Mouse (Mus musculus) olfactory bulb, adult 2 months (tissue): Measurements from ENCODE around the gene Tox2.

Experiments used
- CTCF ChIP-seq: fragments of 200-500 bp; IDR thresholded peaks from 2 replicates; pipeline ENCODE4 v1.5.1; 2012; ENCODE audit warnings: low read depth, mild to moderate bottlenecking, low read length, moderate library complexity; ENCODE audit not compliant: insufficient read depth
- POLR2A ChIP-seq: fragments of 200-500 bp; IDR thresholded peaks from 2 replicates; pipeline ENCODE4 v1.6.1; 2012; ENCODE audit warnings: mild to moderate bottlenecking, low read depth, low read length, moderate library complexity; ENCODE audit not compliant: insufficient read depth

DNA sequence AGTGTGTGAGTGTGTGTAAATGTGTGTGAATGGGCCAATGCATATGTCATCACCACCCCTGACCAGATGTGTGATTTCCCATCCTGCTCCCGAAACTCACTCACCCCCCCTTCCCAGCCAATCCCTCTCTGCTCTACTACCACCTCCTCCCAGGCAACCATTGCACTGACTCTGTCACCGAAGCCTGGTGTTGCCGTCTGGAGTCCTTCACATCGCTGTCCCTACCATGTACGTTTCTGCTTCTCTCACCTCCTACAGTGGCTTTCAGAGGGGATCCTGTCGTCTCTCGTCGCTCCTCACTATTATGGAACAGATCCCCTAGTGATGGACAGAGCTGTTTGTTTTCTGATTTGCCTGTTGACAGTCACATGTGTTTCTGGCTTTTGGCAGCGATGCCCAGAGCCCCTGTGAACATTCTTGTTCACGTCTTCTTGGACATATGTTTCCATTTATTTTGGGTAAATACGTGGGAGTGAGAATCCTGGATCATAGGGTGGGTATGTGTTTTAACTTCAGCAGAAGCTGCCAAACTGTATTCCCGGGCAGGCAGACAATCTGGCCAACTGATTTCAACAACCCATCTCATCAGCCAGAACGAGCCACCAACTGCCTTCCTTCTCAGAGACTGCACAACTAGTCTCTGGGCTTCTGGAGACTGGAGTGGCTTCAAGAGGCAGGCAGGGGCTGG, 129.6 kb downstream of the Tox2 start:
- TF ChIP-seq CTCF (no peak), POLR2A (no peak)
